In genomic region chr16:89816506-89817172, GRCm38 (mm10) we compare ENCODE assay signal across 8 mouse cellular contexts.
DNase-seq lines count a peak whose midpoint lies in the region; ATAC-seq lines count a peak whose summit lies in the region.

No protein-coding gene starts in this region.

- no peak overlapping the region for H3K27ac ChIP-seq in midbrain, embryonic 14.5 days (replicated peaks; ENCODE audit: low read depth, low read length)

- DNase-seq in left cerebral cortex, postnatal 25 days (ENCODE audit: low spot score in 2 of 2) = peak; percentile 21 to 83
- no peak for DNase-seq in left cerebral cortex, postnatal 10 days (ENCODE audit: extremely low spot score in 1 of 2, low spot score in 2 of 2)
- peak; percentile 56 for DNase-seq in embryo, embryonic 11 days
- peak; percentile 53 for DNase-seq in induced T-regulatory cell, adult 2 months (ENCODE audit: low read depth)
- DNase-seq in midbrain, embryonic 14.5 days = peak; percentile 50
- no peak for DNase-seq in cerebellum, adult 8-10 months
- DNase-seq in urinary bladder, postnatal 25 days (ENCODE audit: low spot score) = no peak
- no peak for DNase-seq in layer of hippocampus, postnatal 10 days (ENCODE audit: low spot score in 2 of 2)

- H3K4me1 ChIP-seq in midbrain, embryonic 14.5 days (ENCODE audit: control insufficient read depth, insufficient read depth, low read length) = peaks cover 36% of the 10 kb centered on the region

- peaks cover 15% of the 10 kb centered on the region for H3K27me3 ChIP-seq in midbrain, embryonic 14.5 days (ENCODE audit: control insufficient read depth, insufficient read depth, low read length)

- H3K36me3 ChIP-seq in midbrain, embryonic 14.5 days (ENCODE audit: control insufficient read depth, insufficient read depth, low read length) = peaks cover 7% of the 10 kb centered on the region; the same call in 1 of the 2 replicates

- H3K9me3 ChIP-seq in midbrain, embryonic 14.5 days (ENCODE audit: control insufficient read depth, low read length) = no peaks in the 10 kb centered on the region

- peak overlapping the region; percentile 78 for H3K4me2 ChIP-seq in midbrain, embryonic 14.5 days (ENCODE audit: low read length)

- WGBS in midbrain, embryonic 14.5 days = 17% methylated on average over 13 of the region's 13 CpGs

- ATAC-seq in midbrain, embryonic 14.5 days (ENCODE audit: low FRiP score, low TSS enrichment) = peak; percentile 32; the same call in 1 of the 2 replicates

- no peak overlapping the region; the same call in 1 of the 2 replicates for H3K9ac ChIP-seq in midbrain, embryonic 14.5 days (replicated peaks; ENCODE audit: low read length)

- intact Hi-C loops in left cerebral cortex, postnatal 25 days (cut with DNase I) = loop anchor here (1.0 kb wide), 2 partner anchors 28 to 41 kb away; no protein-coding TSS in a partner anchor
- intact Hi-C loops in left cerebral cortex, postnatal 10 days (cut with DNase I) = no loop called here

- H3K4me3 ChIP-seq in midbrain, embryonic 14.5 days (replicated peaks; ENCODE audit: low read depth, low read length) = no peak overlapping the region

Comparison
In these comparisons a context has a peak if more than half of its experiments do, and no peak if none do; other contexts are left out.
1. DNase-seq: peak in left cerebral cortex, postnatal 25 days (2 of 2), embryo, embryonic 11 days (single experiment), induced T-regulatory cell, adult 2 months (single experiment) and midbrain, embryonic 14.5 days (single experiment); none in left cerebral cortex, postnatal 10 days (0 of 2), cerebellum, adult 8-10 months (single experiment), urinary bladder, postnatal 25 days (single experiment) and layer of hippocampus, postnatal 10 days (0 of 2).